In genomic region chr11:44613411-44614180, GRCm38 (mm10) we compare ENCODE assay signal across 9 mouse cellular contexts. TPM values are rescaled to one million over a fixed set of nuclear protein-coding genes. Genes with fewer than 3 reads are reported as not detected.
DNase-seq lines count a peak whose midpoint lies in the region; ATAC-seq and TF ChIP-seq lines count a peak whose summit lies in the region.
"Had no signal": no experiment of that assay in that cellular context is flagged by ENCODE, and none has a peak within 500 bp of the region (broad histone marks: within the 10 kb centered on the region; RNA-seq: fewer than 3 reads in every experiment).

No protein-coding gene starts in this region.

- peaks cover 40% of the 10 kb centered on the region for H3K27me3 ChIP-seq in embryonic facial prominence, embryonic 14.5 days (replicated peaks; ENCODE audit: control insufficient read depth, insufficient read depth, low read length)
- no peaks in the 10 kb centered on the region for H3K27me3 ChIP-seq in hindbrain, postnatal 0 days (ENCODE audit: insufficient read depth, low read length)
- peaks cover 63% of the 10 kb centered on the region for H3K27me3 ChIP-seq in midbrain, embryonic 12.5 days

- H3K4me1 ChIP-seq in embryonic facial prominence, embryonic 14.5 days (ENCODE audit: control insufficient read depth, insufficient read depth, low read length), result peaks cover 19% of the 10 kb centered on the region
- 0 out of 2 replicates have a peak, but pooled peaks cover 3% of the 10 kb centered on the region for H3K4me1 ChIP-seq in hindbrain, postnatal 0 days (ENCODE audit: insufficient read depth, low read length)
- H3K4me1 ChIP-seq in midbrain, embryonic 12.5 days, result peaks cover 28% of the 10 kb centered on the region

- H3K9me3 ChIP-seq in embryonic facial prominence, embryonic 14.5 days (ENCODE audit: control insufficient read depth, low read length), result no peaks in the 10 kb centered on the region
- H3K9me3 ChIP-seq in hindbrain, postnatal 0 days (ENCODE audit: low read length), result no peaks in the 10 kb centered on the region
- H3K9me3 ChIP-seq in midbrain, embryonic 12.5 days, result no peaks in the 10 kb centered on the region

- H3K9ac ChIP-seq in embryonic facial prominence, embryonic 14.5 days (ENCODE audit: low read depth, low read length), result peak overlapping the region; percentile 37; the same call in 1 of the 2 replicates
- peak overlapping the region; percentile 43; the same call in 1 of the 2 replicates for H3K9ac ChIP-seq in hindbrain, postnatal 0 days (replicated peaks; ENCODE audit: low read length)
- peak overlapping the region; percentile 39 for H3K9ac ChIP-seq in midbrain, embryonic 12.5 days (replicated peaks)

- H3K36me3 ChIP-seq in embryonic facial prominence, embryonic 14.5 days (ENCODE audit: control insufficient read depth, insufficient read depth, low read length), result no peaks in the 10 kb centered on the region
- H3K36me3 ChIP-seq in hindbrain, postnatal 0 days (ENCODE audit: insufficient read depth, low read length), result no peaks in the 10 kb centered on the region
- H3K36me3 ChIP-seq in midbrain, embryonic 12.5 days, result no peaks in the 10 kb centered on the region

- H3K4me2 ChIP-seq in embryonic facial prominence, embryonic 14.5 days (ENCODE audit: low read depth, low read length), result peak overlapping the region; percentile 55
- H3K4me2 ChIP-seq in hindbrain, postnatal 0 days (ENCODE audit: low read depth, low read length), result peak overlapping the region; percentile 71
- peak overlapping the region; percentile 54 for H3K4me2 ChIP-seq in midbrain, embryonic 12.5 days (replicated peaks)

- no peak for ATAC-seq in embryonic facial prominence, embryonic 14.5 days (ENCODE audit: low read depth)
- ATAC-seq in hindbrain, postnatal 0 days, result no peak
- ATAC-seq in midbrain, embryonic 12.5 days (ENCODE audit: low FRiP score, low read depth), result no peak
- no peak for ATAC-seq in cerebellum, adult (ENCODE audit: insufficient number of reproducible peaks, low FRiP score, low TSS enrichment)

- WGBS in embryonic facial prominence, embryonic 14.5 days, result 14% methylated on average over 14 of the region's 14 CpGs
- 14% methylated on average over 14 of the region's 14 CpGs for WGBS in hindbrain, postnatal 0 days
- 8% methylated on average over 14 of the region's 14 CpGs for WGBS in midbrain, embryonic 12.5 days

- H3K4me3 ChIP-seq in embryonic facial prominence, embryonic 14.5 days (ENCODE audit: low read depth, low read length), result peak overlapping the region; percentile 24
- H3K4me3 ChIP-seq in hindbrain, postnatal 0 days (ENCODE audit: low read length), result peak overlapping the region; percentile 35
- peak overlapping the region; percentile 37 for H3K4me3 ChIP-seq in midbrain, embryonic 12.5 days

- DNase-seq in kidney, adult 11 months, result peak; percentile 12
- DNase-seq in kidney, adult 18-20 months, result no peak
- no peak for DNase-seq in embryonic facial prominence, embryonic 14.5 days (ENCODE audit: low spot score)
- DNase-seq in hindbrain, postnatal 0 days (ENCODE audit: low spot score), result no peak
- no peak for DNase-seq in urinary bladder, adult 2 months (ENCODE audit: low spot score)
- DNase-seq in left cerebral cortex, adult 8-10 months (ENCODE audit: low spot score in 2 of 2), result no peak

- TF ChIP-seq CTCF in hindbrain, postnatal 0 days (IDR thresholded peaks at IDR 0.05; ENCODE audit: low read depth), result peak; percentile 53

- H3K27ac ChIP-seq in embryonic facial prominence, embryonic 14.5 days (replicated peaks; ENCODE audit: low read depth, low read length), result no peak overlapping the region
- no peak overlapping the region for H3K27ac ChIP-seq in hindbrain, postnatal 0 days
- H3K27ac ChIP-seq in midbrain, embryonic 12.5 days (replicated peaks), result no peak overlapping the region

RNA-seq across cellular contexts. Expression of gene Ebf1, which starts 3.5 kb away (rescaled TPM):
- 54.5 and 61.6 TPM in 2 replicates for polyA plus RNA-seq in embryonic facial prominence, embryonic 14.5 days (2014; fragmentation: Nextera tagmentation; extraction: Ambion mirVana)
- total RNA-seq in hindbrain, postnatal 0 days (2014; rRNA removed), result 58.6 and 67.1 TPM in 2 replicates
- 71.7 and 77.7 TPM in 2 replicates for polyA plus RNA-seq in hindbrain, postnatal 0 days (2015; fragmentation: Nextera tagmentation; extraction: Ambion mirVana)
- 89.4 and 89.6 TPM in 2 replicates for polyA plus RNA-seq in midbrain, embryonic 12.5 days (2016; fragmentation: Nextera tagmentation; extraction: Ambion mirVana)
- polyA plus RNA-seq in urinary bladder, adult 2 months (2012; rRNA removed), result 9.6 and 10.6 TPM in 2 replicates
- 1 to 10 TPM; 4.4 to 5.8 (median 4.9) TPM for total RNA-seq in left cerebral cortex, adult 8-10 months (2022)
- total RNA-seq: MEL had no signal
